Comparison of ENCODE assay signal across 16 mouse cellular contexts in genomic region chr8:119284920-119285319, GRCm38 (mm10). TPM values are rescaled to one million over a fixed set of nuclear protein-coding genes. Genes with fewer than 3 reads are reported as not detected.
A peak's percentile ranks its signal among the peaks of the same experiment; 100 is the strongest.
DNase-seq lines count a peak whose midpoint lies in the region; ATAC-seq and TF ChIP-seq lines count a peak whose summit lies in the region.
"Had no signal": no experiment of that assay in that cellular context is flagged by ENCODE, and none has a peak within 500 bp of the region (broad histone marks: within the 10 kb centered on the region; RNA-seq: fewer than 3 reads in every experiment).

No protein-coding gene starts in this region.

- no peak overlapping the region for H3K4me2 ChIP-seq in hindbrain, embryonic 14.5 days (replicated peaks)
- H3K4me2 ChIP-seq in hindbrain, embryonic 12.5 days (replicated peaks), result no peak overlapping the region
- no peak overlapping the region for H3K4me2 ChIP-seq in intestine, postnatal 0 days (replicated peaks; ENCODE audit: low read depth)
- H3K4me2 ChIP-seq: embryonic facial prominence, embryonic 12.5 days; forebrain, embryonic 12.5 days; limb, embryonic 15.5 days; lung, embryonic 15.5 days; neural tube, embryonic 12.5 days; stomach, embryonic 15.5 days had no signal

- 68% methylated on average over 4 of the region's 4 CpGs for WGBS in hindbrain, embryonic 14.5 days
- 82% methylated on average over 4 of the region's 4 CpGs for WGBS in hindbrain, embryonic 12.5 days
- 82% methylated on average over 4 of the region's 4 CpGs for WGBS in intestine, postnatal 0 days

- no peak for ATAC-seq in hindbrain, embryonic 14.5 days (ENCODE audit: low FRiP score)
- no peak for ATAC-seq in hindbrain, embryonic 12.5 days (ENCODE audit: low FRiP score)
- no peak for ATAC-seq in intestine, postnatal 0 days

- H3K9me3 ChIP-seq in hindbrain, embryonic 14.5 days (ENCODE audit: control insufficient read depth, low read length), result no peaks in the 10 kb centered on the region
- H3K9me3 ChIP-seq in hindbrain, embryonic 12.5 days (replicated peaks), result no peaks in the 10 kb centered on the region
- H3K9me3 ChIP-seq in intestine, postnatal 0 days (ENCODE audit: control insufficient read depth), result no peaks in the 10 kb centered on the region
- H3K9me3 ChIP-seq: embryonic facial prominence, embryonic 12.5 days; forebrain, embryonic 12.5 days; limb, embryonic 15.5 days; lung, embryonic 15.5 days; neural tube, embryonic 12.5 days; stomach, embryonic 15.5 days had no signal

- H3K4me1 ChIP-seq in hindbrain, embryonic 14.5 days (replicated peaks; ENCODE audit: control insufficient read depth, insufficient read depth, low read length), result no peaks in the 10 kb centered on the region
- no peaks in the 10 kb centered on the region for H3K4me1 ChIP-seq in hindbrain, embryonic 12.5 days
- no peaks in the 10 kb centered on the region for H3K4me1 ChIP-seq in intestine, postnatal 0 days (replicated peaks; ENCODE audit: control insufficient read depth, insufficient read depth, low read length)
- H3K4me1 ChIP-seq: embryonic facial prominence, embryonic 12.5 days; forebrain, embryonic 12.5 days; limb, embryonic 15.5 days; lung, embryonic 15.5 days; neural tube, embryonic 12.5 days; stomach, embryonic 15.5 days had no signal

- no peaks in the 10 kb centered on the region for H3K27me3 ChIP-seq in hindbrain, embryonic 14.5 days (ENCODE audit: control insufficient read depth, insufficient read depth, low read length)
- no peaks in the 10 kb centered on the region for H3K27me3 ChIP-seq in hindbrain, embryonic 12.5 days
- H3K27me3 ChIP-seq in intestine, postnatal 0 days (replicated peaks; ENCODE audit: control insufficient read depth, insufficient read depth, low read length), result no peaks in the 10 kb centered on the region
- H3K27me3 ChIP-seq: embryonic facial prominence, embryonic 12.5 days; forebrain, embryonic 12.5 days; limb, embryonic 15.5 days; lung, embryonic 15.5 days; neural tube, embryonic 12.5 days; stomach, embryonic 15.5 days had no signal

- H3K27ac ChIP-seq in hindbrain, embryonic 14.5 days, result no peak overlapping the region
- H3K27ac ChIP-seq in hindbrain, embryonic 12.5 days, result no peak overlapping the region
- no peak overlapping the region for H3K27ac ChIP-seq in intestine, postnatal 0 days (ENCODE audit: low read depth, low read length)
- H3K27ac ChIP-seq: embryonic facial prominence, embryonic 12.5 days; forebrain, embryonic 12.5 days; limb, embryonic 15.5 days; lung, embryonic 15.5 days; neural tube, embryonic 12.5 days; stomach, embryonic 15.5 days had no signal

- intact Hi-C loops in heart, postnatal 14 days (cut with DNase I), result no loop called here

- H3K9ac ChIP-seq in hindbrain, embryonic 14.5 days, result no peak overlapping the region
- no peak overlapping the region for H3K9ac ChIP-seq in hindbrain, embryonic 12.5 days
- no peak overlapping the region for H3K9ac ChIP-seq in intestine, postnatal 0 days (ENCODE audit: low read depth, low read length)
- H3K9ac ChIP-seq: embryonic facial prominence, embryonic 12.5 days; forebrain, embryonic 12.5 days; limb, embryonic 15.5 days; lung, embryonic 15.5 days; neural tube, embryonic 12.5 days; stomach, embryonic 15.5 days had no signal

- peak; percentile 44 for DNase-seq in hindbrain, embryonic 14.5 days (ENCODE audit: low spot score)
- peak; percentile 49 for DNase-seq in adrenal gland, postnatal 25 days
- DNase-seq in cerebellum, adult 18-20 months, result peak; percentile 87 to 90
- peak; percentile 31 to 58 for DNase-seq in heart, postnatal 14 days
- no peak for DNase-seq in thymus, adult 18-20 months
- DNase-seq: gastrocnemius, postnatal 25 days; kidney, postnatal 10 days; right cerebral cortex, postnatal 14 days had no signal

- no peak overlapping the region for H3K4me3 ChIP-seq in hindbrain, embryonic 14.5 days (replicated peaks; ENCODE audit: low read length)
- no peak overlapping the region for H3K4me3 ChIP-seq in hindbrain, embryonic 12.5 days
- H3K4me3 ChIP-seq in intestine, postnatal 0 days (ENCODE audit: low read depth, low read length), result no peak overlapping the region
- H3K4me3 ChIP-seq: embryonic facial prominence, embryonic 12.5 days; forebrain, embryonic 12.5 days; limb, embryonic 15.5 days; lung, embryonic 15.5 days; neural tube, embryonic 12.5 days; stomach, embryonic 15.5 days had no signal

- no peak for TF ChIP-seq CTCF in intestine, postnatal 0 days (IDR thresholded peaks at IDR 0.05; ENCODE audit: low read depth)

- no peaks in the 10 kb centered on the region for H3K36me3 ChIP-seq in hindbrain, embryonic 14.5 days (replicated peaks; ENCODE audit: control insufficient read depth, insufficient read depth)
- no peaks in the 10 kb centered on the region for H3K36me3 ChIP-seq in hindbrain, embryonic 12.5 days
- H3K36me3 ChIP-seq in intestine, postnatal 0 days (ENCODE audit: control insufficient read depth, insufficient read depth), result no peaks in the 10 kb centered on the region
- H3K36me3 ChIP-seq: embryonic facial prominence, embryonic 12.5 days; forebrain, embryonic 12.5 days; limb, embryonic 15.5 days; lung, embryonic 15.5 days; neural tube, embryonic 12.5 days; stomach, embryonic 15.5 days had no signal

RNA-seq across cellular contexts. Expression of gene Hsbp1, which starts 59.4 kb away (rescaled TPM):
- 741 and 743 TPM in 2 replicates for polyA plus RNA-seq in hindbrain, embryonic 14.5 days (2014; fragmentation: Nextera tagmentation; extraction: Ambion mirVana)
- polyA plus RNA-seq in hindbrain, embryonic 12.5 days (2016; fragmentation: Nextera tagmentation; extraction: Ambion mirVana), result 402 and 404 TPM in 2 replicates
- total RNA-seq in adrenal gland, postnatal 25 days (2021), result 153 and 194 TPM in 2 replicates
- 100 to 1,000 TPM; 159 to 166 TPM for total RNA-seq in heart, postnatal 14 days (2021)
- polyA plus RNA-seq in intestine, postnatal 0 days (2015; fragmentation: Nextera tagmentation; extraction: Ambion mirVana), result 256 and 259 TPM in 2 replicates

Comparison
In these comparisons a context has a peak if more than half of its experiments do, and no peak if none do; other contexts are left out.
1. DNase-seq: peak in hindbrain, embryonic 14.5 days (single experiment), adrenal gland, postnatal 25 days (single experiment), cerebellum, adult 18-20 months (2 of 2) and heart, postnatal 14 days (2 of 2); none in thymus, adult 18-20 months (0 of 2).